Mouse (Mus musculus) megakaryocyte, embryonic 14.5 days (primary cell): Measurements from ENCODE around the gene Tubb3. TPM values are rescaled to one million over a fixed set of nuclear protein-coding genes. Genes with fewer than 3 reads are reported as not detected.
"Not testable (repeated sequence)": the region's sequence is repeated elsewhere in the genome, so short reads cannot be mapped to it uniquely, and the experiment has no call there.

Experiments
- H3K27me3 ChIP-seq: replicated peaks from 2 replicates; pipeline ENCODE3; 2012; ENCODE audit warnings: inconsistent platforms
- H3K36me3 ChIP-seq: replicated peaks from 2 replicates; pipeline ENCODE3; 2012; ENCODE audit warnings: low read length, inconsistent platforms, mixed read lengths
- H3K4me1 ChIP-seq: 2 replicates; pipeline ENCODE4 v1.6.1; 2012; ENCODE audit warnings: inconsistent platforms
- H3K4me3 ChIP-seq: replicated peaks from 2 replicates; pipeline ENCODE3; 2012; ENCODE audit warnings: moderate library complexity, mild to moderate bottlenecking, inconsistent platforms
- H3K9me3 ChIP-seq: 2 replicates; pipeline ENCODE4 v1.6.1; 2012; ENCODE audit warnings: inconsistent platforms
- FLI1 ChIP-seq: IDR thresholded peaks from 2 replicates; pipeline ENCODE4 v1.6.1; 2012; ENCODE audit warnings: low read length, inconsistent platforms, mixed read lengths
- GATA1 ChIP-seq: IDR thresholded peaks from 3 replicates; pipeline ENCODE4 v1.6.1; 2012; ENCODE audit warnings: mixed read lengths, low read length, inconsistent platforms, borderline replicate concordance
- polyA plus RNA-seq: library from polyadenylated mRNA; stranded (reverse); fragments of >175 nt; gene quantifications from 2 replicates; pipeline ENCODE4 v1.2.3, GENCODE M21; 2012; ENCODE audit warnings: low replicate concordance; ENCODE audit not compliant: insufficient read depth

Gene Tubb3
- polyA plus RNA-seq, 1 experiment, result 123 TPM

GRCm38 (mm10) chr8:123450783-123451182, 39.6 kb downstream of the Tubb3 start:
- Histone ChIP-seq H3K36me3 (peaks cover 85% of the 10 kb centered on the region), H3K4me3 (peak overlapping the region; percentile 42)
- TF ChIP-seq FLI1 (no peak), GATA1 (no peak)

GRCm38 (mm10) chr8:123451747-123452146, 40.5 kb downstream of the Tubb3 start:
- H3K9me3 ChIP-seq, H3K27me3 ChIP-seq, H3K4me3 ChIP-seq: not testable (repeated sequence)
- Histone ChIP-seq H3K36me3 (peaks cover 85% of the 10 kb centered on the region), H3K4me1 (peaks cover 96% of the 10 kb centered on the region)

More at GRCm38 (mm10) chr8:123450783-123451182, 39.6 kb downstream of the Tubb3 start:
- peaks cover 97% of the 10 kb centered on the region for H3K4me1 ChIP-seq
- no peaks in the 10 kb centered on the region for H3K9me3 ChIP-seq
- no peaks in the 10 kb centered on the region for H3K27me3 ChIP-seq

- no peaks in the 10 kb centered on the region for H3K27me3 ChIP-seq
- H3K4me1 ChIP-seq, result peaks cover 92% of the 10 kb centered on the region
- TF ChIP-seq FLI1 (no peak), GATA1 (no peak)
- H3K9me3 ChIP-seq, result no peaks in the 10 kb centered on the region
- no peak overlapping the region for H3K4me3 ChIP-seq
- H3K36me3 ChIP-seq, result peaks cover 85% of the 10 kb centered on the region
Measured at GRCm38 (mm10) chr8:123452149-123452548, 40.9 kb downstream of the Tubb3 start.

- peaks cover 87% of the 10 kb centered on the region for H3K36me3 ChIP-seq
- peaks cover 88% of the 10 kb centered on the region for H3K4me1 ChIP-seq
- no peak overlapping the region for H3K4me3 ChIP-seq
- no peaks in the 10 kb centered on the region for H3K9me3 ChIP-seq
- no peaks in the 10 kb centered on the region for H3K27me3 ChIP-seq
- TF ChIP-seq GATA1, result no peak
- TF ChIP-seq FLI1, result no peak
Measured at GRCm38 (mm10) chr8:123453291-123453690, 42.1 kb downstream of the Tubb3 start.

GRCm38 (mm10) chr8:123453951-123454350, 42.7 kb downstream of the Tubb3 start:
- H3K36me3 ChIP-seq, result peaks cover 87% of the 10 kb centered on the region

GRCm38 (mm10) chr8:123454559-123454958, 43.3 kb downstream of the Tubb3 start:
- peaks cover 88% of the 10 kb centered on the region for H3K36me3 ChIP-seq
- TF ChIP-seq GATA1, result peak; percentile 39; the same call in 1 of the 3 replicates
- TF ChIP-seq FLI1, result no peak
- H3K4me1 ChIP-seq, result peaks cover 86% of the 10 kb centered on the region
- peak overlapping the region; percentile 86 for H3K4me3 ChIP-seq
- no peaks in the 10 kb centered on the region for H3K9me3 ChIP-seq
- no peaks in the 10 kb centered on the region for H3K27me3 ChIP-seq

More at GRCm38 (mm10) chr8:123453951-123454350, 42.7 kb downstream of the Tubb3 start:
- no peaks in the 10 kb centered on the region for H3K9me3 ChIP-seq
- TF ChIP-seq FLI1, result no peak
- TF ChIP-seq GATA1, result no peak
- H3K27me3 ChIP-seq, result no peaks in the 10 kb centered on the region
- H3K4me1 ChIP-seq, result peaks cover 85% of the 10 kb centered on the region
- peak overlapping the region; percentile 86 for H3K4me3 ChIP-seq

- Histone ChIP-seq H3K4me1 (peaks cover 42% of the 10 kb centered on the region), H3K9me3 (peaks cover 6% of the 10 kb centered on the region; the same call in 1 of the 2 replicates), H3K4me3 (no peak overlapping the region), H3K27me3 (no peaks in the 10 kb centered on the region), H3K36me3 (peaks cover 71% of the 10 kb centered on the region)
- TF ChIP-seq GATA1, result no peak
- no peak for TF ChIP-seq FLI1
Measured at GRCm38 (mm10) chr8:123463651-123464050, 52.4 kb downstream of the Tubb3 start.

GRCm38 (mm10) chr8:123467476-123467875, 56.3 kb downstream of the Tubb3 start:
- TF ChIP-seq GATA1 (no peak), FLI1 (no peak)
- Histone ChIP-seq H3K27me3 (no peaks in the 10 kb centered on the region), H3K4me3 (no peak overlapping the region), H3K9me3 (peaks cover 6% of the 10 kb centered on the region; the same call in 1 of the 2 replicates), H3K36me3 (peaks cover 34% of the 10 kb centered on the region), H3K4me1 (peaks cover 46% of the 10 kb centered on the region)

Other genes with a start within 250 kb of the Tubb3 start
- gene Dpep1, start 225.2 kb upstream of the Tubb3 start, polyA plus RNA-seq, result not detected in 2 replicates
- 25.0 and 29.4 TPM in 2 replicates for gene Chmp1a, start 198.7 kb upstream of the Tubb3 start, polyA plus RNA-seq
- not detected in 2 replicates for gene Spata33, start 198.6 kb upstream of the Tubb3 start, polyA plus RNA-seq
- 39.4 and 48.1 TPM in 2 replicates for gene Cdk10, start 186.6 kb upstream of the Tubb3 start, polyA plus RNA-seq
- gene Spata2l, start 175.2 kb upstream of the Tubb3 start, polyA plus RNA-seq, result 5.3 and 6.1 TPM in 2 replicates
- 5.0 and 11.6 TPM in 2 replicates for gene Zfp276, start 157.2 kb upstream of the Tubb3 start, polyA plus RNA-seq
- gene Vps9d1, start 157.1 kb upstream of the Tubb3 start, polyA plus RNA-seq, result 49.9 and 179 TPM in 2 replicates
- 16.5 and 24.3 TPM in 2 replicates for gene Fanca, start 92.8 kb upstream of the Tubb3 start, polyA plus RNA-seq
- 0.47 TPM in 1 of 2 replicates, not detected in the other for gene Spire2, start 78.7 kb upstream of the Tubb3 start, polyA plus RNA-seq
- gene Tcf25, start 37.7 kb upstream of the Tubb3 start, polyA plus RNA-seq, result 41.1 and 108 TPM in 2 replicates
- 1.1 TPM in 1 of 2 replicates, not detected in the other for gene Mc1r, start 4.3 kb upstream of the Tubb3 start, polyA plus RNA-seq
- 20.7 and 47.5 TPM in 2 replicates for gene Def8, start 12.1 kb downstream of the Tubb3 start, polyA plus RNA-seq
- gene Afg3l1, start 66.5 kb downstream of the Tubb3 start, polyA plus RNA-seq, result 8.8 and 20.1 TPM in 2 replicates
- gene Dbndd1, start 104.0 kb downstream of the Tubb3 start, polyA plus RNA-seq, result not detected in 2 replicates
- gene Gas8, start 107.4 kb downstream of the Tubb3 start, polyA plus RNA-seq, result 3.7 and 21.3 TPM in 2 replicates
- 0.11 TPM in 1 of 2 replicates, not detected in the other for gene Rhou, start 242.5 kb downstream of the Tubb3 start, polyA plus RNA-seq